Mouse (Mus musculus) cerebellum, postnatal 14 days (tissue): ENCODE results near the gene Flywch1.
"Not testable (repeated sequence)": the region's sequence is repeated elsewhere in the genome, so short reads cannot be mapped to it uniquely, and the experiment has no call there.

Source experiments
- DNase-seq, 2 experiments: peaks; one replicate each; pipeline ENCODE4 v3.0.0; 2021; ENCODE audit warnings: mixed read lengths in 2 of 2

The Flywch1 gene

DNA sequence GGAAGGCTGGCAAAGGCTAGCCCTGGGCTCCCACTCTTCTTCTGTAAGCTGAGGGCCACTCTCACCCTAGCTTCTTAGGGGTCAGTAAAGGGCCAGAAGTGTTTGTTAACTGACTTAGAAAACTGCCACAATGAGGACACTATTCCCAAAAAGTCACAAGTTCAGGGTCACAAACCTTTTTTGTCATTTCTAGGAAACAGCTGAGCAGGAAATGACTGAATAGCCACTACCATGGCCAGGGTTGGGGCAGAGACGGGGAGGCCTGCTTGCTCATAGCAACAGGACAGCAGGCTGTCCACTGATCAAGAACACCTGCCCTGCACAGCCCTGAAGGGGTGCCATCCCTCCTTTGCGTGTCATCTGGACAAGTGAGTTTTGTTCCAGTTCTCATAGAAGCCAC, 5.7 kb upstream of the Flywch1 start:
- DNase-seq, result no peak

DNA sequence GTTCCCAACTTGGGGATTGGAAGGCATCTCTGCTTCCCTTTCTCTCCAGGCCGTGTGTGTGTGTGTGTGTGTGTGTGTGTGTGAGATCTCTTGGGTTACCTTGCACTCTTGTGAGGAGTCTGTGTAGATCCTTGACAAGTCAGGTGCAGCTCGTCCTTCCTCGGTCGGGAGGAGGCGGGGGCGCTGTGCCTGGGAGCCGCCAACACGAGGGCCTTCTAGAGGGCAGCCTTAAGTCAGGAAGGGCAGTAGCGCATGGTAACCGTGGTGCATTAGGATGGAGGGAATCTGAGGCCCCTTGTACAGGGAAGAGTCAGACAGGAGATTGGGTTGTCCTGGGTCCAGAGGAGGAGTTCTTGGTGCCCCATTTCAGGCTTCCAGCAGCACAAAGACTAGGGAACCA, 4.8 kb upstream of the Flywch1 start:
- DNase-seq, result no peak

DNA sequence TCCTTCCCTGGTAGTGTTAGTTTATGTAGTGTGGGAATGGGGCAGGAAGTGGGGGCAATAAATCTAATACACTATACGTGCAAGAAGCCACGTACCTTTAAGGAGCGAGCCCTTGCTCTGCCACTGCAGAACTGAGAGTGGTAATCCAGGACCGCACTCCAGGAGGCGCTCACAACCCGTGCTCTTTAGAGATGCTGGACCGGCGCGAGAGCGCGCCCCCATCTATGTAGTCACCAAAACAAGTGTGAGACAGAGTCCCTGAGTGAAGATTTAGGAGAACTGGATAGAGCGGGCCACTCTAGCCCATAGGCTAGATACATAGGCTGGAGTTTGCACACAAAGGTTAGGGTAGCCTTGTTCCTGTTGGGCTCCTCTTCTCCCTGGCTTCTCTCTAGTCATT, 2.7 kb upstream of the Flywch1 start:
- peak; percentile 83 to 89 for DNase-seq

DNA sequence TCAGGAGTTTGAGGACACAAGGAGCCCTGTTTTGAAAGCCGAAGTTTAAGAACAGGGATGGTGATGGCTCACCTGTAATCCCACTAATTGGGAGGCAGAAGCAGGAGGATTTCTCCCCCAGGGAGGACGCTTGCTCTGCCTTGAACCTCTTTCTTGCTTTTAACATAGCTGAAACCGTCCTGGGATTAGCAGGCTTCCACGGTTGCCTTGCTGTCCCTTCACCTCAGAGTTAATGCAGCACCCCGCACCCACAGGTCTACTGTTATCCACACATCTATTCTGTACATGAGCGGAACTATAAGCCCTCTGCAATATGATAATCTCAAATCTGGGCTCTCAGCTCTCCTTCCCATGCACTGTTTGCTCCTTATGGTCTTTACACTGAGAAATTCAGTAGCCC, 2.3 kb upstream of the Flywch1 start:
- DNase-seq, result no peak

DNA sequence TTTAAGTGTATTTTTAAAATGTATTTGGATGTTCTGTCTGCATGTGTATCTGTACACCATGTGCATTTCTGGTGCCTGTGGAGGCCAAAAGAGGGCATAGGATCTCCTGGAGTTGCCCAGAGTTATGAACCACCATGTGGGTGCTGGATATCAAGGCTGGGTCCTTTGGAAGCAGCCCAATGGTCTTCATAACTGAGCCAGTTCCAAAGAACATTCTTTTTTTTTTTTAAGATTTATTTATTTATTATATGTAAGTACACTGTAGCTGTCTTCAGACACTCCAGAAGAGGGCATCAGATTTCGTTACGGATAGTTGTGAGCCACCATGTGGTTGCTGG, 786 bp upstream of the Flywch1 start:
- DNase-seq, result not testable (repeated sequence)

DNA sequence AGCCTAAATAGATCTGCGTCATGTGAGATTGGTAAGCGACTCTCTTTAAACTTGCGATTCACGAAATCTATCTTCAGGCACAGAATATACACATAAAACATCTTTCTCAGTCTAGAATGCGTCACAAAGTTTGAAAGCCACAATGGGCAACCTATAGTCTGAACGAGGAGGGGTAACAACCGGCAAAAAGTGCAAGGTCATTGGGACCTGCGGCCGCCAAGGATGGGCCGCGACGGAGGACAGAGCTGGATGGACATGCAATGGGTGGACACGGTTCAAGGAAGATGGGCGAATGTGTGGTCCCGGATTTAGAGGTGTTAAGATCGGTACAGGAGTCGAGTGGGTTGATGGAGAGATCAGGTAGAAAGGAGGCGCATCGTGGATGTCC, 512 bp downstream of the Flywch1 start:
- no peak for DNase-seq

DNA sequence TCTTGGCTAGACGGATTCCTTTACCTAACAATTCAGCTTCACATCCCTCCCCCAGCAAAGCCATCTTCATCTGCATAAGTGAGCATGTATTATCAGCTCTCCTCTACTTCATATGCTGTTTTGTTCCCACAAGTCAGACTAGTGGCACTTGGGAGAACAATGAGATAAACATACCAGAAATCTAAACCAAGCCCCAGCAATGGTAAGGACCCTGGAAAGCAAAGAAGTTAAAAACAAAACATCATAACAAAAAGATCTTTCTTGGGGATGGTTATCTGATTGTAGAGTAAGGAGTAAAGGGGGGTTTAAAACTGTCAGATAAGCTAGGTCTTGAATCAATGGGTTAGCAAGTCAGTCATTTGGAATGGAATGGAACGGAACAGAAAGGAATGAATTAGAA, 909 bp downstream of the Flywch1 start:
- no peak for DNase-seq

DNA sequence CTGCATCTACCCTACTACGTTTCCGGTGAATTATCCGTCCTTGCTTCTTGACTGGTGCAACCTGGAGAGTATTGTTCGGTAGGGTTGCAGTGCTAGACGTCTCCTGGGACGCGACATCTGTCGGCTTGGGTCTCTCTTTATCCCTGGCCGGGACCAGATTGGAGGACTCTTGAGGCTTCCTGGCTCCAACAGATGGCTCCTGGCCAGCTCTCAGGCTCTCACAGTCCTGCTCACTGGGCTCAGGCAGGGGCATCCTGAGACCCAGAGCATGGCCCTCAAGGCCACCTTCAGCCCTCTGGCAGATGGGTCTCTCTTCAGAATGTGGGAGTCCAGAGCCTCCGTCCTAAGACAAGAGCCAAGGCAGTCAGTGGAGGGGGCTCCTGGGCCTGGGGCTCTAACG, 8.4 kb downstream of the Flywch1 start:
- DNase-seq, result peak; percentile 76 to 77

DNA sequence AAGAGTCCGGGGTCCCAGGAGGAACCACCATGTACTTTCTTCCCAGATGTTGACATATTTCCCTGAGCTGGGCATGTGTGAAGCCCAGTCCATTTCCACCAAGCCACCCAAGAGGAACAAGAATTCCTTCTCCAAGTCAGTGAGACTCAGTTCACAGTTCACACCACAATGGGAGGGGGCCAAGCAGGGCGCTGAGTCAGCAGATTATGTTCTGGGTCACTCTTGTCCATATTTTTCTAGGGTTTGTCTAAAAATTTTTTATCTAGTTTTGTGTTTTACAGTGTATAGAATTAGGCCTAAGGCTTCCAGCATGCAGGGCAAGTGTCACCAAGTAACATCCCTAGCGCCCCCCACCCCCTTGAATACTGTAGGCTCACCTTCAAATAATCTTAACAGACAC, 10.2 kb downstream of the Flywch1 start:
- DNase-seq, result no peak

DNA sequence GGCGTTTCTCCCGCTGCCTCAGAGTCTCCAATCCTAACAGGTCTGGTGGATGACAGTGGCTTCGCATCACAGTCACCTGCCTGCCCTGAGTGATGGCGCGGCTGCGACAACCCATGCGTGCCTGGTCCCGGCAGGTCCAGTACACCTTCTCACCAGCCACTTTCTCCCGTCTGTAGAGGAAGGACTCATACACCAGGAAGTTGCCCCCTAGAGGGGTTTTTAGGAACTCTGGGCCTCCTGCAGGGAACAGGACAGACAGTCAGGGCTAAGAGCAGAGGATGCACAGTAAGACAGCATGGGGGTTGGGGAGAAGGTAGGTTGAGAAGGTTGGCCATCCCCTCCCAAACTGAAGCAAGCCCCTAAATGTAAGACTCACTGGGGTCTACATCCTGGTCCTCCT, 11.2 kb downstream of the Flywch1 start:
- no peak for DNase-seq

DNA sequence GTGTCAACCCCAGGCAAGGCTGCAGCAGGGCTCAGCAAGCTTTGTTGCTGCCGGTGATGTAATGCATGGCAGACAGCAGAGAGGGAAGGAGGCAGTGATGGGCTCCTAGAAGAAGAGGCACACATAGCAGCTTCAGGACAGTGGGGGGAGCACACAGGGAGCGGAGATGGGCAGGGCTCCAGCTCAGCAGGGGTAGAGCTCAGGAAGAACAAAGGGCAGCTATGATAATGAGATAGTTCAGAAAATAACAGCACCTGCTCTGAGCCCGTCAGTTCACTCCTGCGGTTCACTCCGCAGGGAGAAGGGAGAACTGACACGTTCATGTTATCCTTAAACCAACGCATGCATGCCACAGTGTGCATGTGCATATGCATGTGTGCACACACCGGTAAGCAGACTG, 12.6 kb downstream of the Flywch1 start:
- peak in 1 of 2 experiments; percentile 35 for DNase-seq

DNA sequence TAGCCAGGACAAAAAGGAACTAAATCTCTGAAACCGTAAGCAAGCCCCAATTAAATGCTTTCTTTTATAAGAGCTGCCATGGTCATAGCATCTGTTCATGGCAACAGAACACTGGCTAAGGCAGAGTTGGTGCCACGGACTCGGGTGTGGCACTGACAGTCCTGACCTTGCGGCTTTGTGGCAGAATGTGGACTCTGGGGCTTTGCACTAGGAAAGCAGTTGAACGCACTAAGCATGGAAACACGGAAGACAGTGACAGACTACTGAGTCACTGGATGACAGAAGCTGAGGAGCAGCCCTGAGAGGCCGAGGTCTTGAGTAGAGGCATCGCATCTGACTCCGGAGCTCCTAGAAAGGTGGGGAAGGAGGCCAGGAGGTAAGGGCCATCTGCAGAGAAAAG, 13.8 kb downstream of the Flywch1 start:
- DNase-seq, result no peak

DNA sequence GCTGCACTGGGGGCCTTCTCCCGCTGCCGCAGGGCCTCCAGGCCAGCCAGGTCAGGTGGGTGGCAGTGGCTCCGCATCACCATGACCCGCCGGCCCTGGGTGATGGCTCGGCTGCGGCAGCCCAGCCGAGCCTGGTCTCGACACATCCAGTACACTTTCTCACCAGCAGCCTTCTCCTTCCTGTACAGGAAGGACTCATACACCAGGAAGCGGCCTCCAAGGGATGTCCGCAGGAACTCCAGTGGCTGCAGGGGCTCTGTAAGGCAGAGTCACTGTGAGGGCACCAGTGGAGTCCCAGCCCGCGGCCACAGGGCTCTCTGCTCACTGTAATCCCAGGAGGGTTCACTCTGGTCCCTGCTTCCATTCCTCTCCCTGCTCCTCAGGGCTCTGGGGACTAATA, 15.7 kb downstream of the Flywch1 start:
- DNase-seq, result no peak

DNA sequence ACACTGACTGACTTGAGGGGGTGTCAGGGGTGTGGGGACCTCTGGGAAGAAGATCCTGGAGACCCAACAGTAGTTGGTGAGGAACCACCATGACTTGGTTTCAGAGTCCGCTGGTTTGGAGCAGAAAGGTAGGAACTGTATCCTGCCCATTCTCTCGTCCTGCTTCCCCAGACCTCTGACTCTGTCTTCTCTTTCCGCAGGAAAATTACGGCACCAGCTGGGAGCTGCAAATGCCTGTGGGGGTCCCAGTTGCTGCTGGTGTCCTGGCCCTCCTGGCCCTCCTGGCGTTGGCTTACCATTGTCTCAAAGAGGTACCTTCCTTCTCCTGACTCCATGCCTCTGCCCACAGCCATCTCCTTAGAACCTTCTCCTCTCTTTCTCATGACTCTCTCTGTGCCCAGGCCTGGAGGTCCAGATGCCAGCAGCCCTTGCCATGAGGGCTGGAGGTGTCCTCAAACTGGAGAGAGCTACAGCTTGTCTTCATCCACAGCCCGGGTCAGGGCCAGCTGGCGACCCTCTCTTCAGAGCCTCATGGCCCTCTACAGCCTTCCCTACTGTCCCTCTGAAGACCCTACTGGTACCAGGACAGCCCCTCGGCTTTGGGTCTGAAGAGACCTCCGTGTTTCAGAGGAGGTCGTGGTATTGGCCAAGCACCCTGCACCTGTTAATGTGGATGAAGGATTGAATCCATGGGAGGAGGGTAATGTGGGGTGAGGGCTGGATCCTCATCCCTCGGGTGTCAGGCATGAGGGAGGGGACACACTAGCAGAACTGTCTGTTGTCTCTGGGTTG, 21.8 kb downstream of the Flywch1 start:
- DNase-seq, result no peak

DNA sequence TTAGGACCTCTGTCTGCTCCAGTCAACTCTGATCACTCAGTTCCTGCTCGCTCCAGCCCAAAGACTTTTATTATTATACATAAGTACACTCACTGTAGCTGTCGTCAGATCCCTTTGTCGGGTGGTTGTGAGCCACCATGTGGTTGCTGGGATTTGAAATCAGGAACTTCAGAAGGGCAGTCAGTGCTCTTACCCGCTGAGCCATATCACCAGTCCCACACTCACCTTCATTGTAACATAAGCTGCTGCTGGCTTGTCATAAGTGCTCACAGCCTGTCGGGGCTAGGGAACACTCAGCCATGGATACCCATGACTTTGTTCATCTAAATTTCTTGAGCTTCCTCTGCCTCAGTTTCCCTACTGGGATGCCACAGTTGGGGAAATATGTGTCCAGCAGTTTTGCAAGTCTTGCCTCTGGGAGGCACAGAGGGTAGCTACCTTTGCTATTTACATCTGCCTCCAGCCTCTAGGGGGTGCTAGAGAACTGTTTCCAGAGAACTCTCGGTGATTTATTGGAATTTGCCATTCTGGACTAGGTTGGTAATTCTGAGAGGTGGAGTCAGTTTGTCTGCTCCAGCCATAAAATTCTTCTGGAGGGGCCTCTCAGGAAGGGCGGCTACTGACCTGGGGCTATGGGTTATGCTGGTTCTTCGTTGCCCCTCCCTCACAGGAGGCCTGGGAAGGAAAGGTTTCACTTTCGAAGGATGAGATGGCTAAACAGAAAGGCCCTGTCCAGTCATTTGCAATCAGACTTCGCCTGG, 22.6 kb downstream of the Flywch1 start:
- DNase-seq, result peak; percentile 86 to 88

DNA sequence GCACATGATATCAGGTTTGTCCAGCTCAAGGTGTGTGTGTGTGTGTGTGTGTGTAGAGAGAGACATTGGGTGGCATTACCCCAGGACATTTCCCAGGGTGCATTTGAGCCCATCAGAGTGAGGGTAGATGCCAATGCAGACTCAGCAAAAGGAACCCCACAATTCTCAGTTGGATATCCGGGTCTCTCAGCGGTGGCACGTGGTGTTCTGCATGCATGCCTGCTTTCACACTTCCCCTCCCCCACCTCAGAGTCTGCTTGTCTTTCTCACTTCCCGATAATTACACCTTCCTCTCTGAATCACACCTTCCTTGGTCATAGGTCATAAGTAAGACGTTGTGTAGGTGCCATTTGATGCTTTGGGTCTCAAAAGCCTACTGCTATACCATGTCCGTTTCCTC, 23.4 kb downstream of the Flywch1 start:
- DNase-seq, result no peak

DNA sequence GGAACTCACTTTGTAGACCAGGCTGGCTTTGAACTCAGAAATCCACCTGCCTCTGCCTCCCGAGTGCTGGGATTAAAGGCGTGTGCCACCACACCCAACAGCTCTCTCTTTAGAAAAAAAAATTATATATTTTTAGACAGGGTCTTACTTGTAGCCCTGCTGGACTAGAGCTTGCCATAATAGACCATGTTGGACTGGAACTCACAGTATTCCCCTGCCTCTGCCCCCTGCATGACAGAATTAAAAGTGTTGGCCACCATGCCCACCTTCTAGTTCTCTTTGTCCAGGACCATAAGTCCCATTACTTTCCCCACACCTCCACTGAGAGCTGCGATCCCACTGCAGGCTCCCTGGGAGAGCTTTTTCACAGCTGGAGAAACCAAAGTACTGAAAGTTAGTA, 23.9 kb downstream of the Flywch1 start:
- no peak for DNase-seq

DNA sequence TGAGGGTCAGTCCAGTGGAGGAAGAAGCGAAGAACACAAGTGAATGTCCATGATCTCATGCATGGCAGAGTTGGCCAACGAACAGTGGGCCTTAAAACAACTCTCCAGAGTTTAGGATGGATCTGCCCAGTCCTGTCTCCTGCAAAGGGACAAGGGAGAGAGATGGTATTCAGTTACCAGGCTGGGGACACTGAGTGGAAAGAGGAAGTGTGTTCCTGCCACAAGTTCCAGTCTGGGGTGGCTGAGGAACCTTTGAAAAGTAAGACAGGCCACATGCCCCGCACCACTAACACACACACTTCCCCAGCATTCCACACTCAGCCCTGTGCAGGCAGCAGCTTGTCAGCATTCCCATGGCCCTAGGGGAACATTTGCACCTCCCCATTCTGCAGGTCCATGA, 24.6 kb downstream of the Flywch1 start:
- DNase-seq, result no peak

DNA sequence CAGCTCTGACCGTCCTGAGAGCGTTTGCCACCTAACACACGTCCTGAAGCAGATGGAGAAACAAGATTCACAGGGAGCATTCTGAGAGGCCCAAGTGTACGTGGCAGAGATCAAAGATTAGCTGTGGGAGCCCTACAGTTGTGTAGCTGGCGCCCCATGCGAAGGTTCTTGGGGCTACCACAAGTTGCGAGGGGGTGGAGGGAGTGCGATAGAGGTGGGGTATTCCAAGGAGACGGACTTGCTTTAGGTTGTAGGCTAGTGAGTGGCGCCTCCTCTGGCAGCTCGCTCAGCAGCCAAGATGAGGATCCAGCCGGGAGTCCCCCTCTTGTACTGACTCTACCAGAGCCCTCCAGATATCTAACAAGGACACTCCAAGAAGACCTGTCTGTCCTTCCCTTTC, 25.1 kb downstream of the Flywch1 start:
- no peak for DNase-seq

DNA sequence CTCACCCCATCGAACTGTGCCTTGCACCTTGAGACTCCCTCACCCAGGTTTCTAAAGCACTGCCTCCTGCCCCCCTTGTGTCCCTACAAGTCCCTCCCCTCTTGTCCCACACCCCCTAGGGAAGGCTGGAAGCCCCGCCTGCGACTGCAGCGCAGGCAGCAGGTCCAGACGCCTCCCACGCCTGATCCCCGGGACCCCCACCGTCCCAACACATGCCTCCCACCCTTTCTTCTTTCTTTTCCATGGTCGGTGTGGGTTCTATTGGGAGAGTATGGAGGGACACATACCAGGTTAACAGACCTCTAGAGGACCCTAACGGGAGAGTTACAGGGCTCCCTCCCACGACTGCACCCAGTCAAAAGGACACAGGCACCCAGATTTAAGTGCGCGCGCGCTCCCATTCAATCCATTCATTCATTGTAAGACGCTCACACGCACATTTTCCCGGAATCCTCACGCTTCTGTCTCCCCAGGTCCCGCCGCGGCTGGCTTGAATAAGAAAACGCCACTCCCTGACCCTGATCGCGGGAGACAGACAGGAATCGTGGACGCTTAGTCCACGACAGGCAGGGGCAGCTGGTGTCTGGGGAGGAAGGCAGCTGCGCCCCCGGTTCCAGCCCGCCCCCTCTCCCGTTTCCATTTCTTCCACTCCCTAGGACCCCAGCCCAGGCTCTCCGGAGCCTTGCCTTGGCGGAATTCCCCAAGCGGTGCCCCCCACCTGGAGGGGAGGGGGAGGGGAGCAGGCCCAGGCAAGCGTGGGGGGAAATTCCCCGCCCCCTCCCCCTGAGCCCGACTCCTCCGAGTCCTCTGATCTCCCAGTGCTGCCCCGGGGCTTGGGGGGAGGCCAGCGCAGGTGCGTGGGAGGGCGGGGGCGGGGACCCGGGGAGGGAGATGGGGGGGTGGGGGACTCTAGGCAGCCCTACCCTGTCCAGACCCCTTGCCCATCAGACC, 25.8 kb downstream of the Flywch1 start, which contains the start of gene Kremen2:
Kremen2 (minus strand) TSS at position 533 of the 951 bp plus-strand sequence.
- DNase-seq, result peak in 1 of 2 experiments; percentile 32

DNA sequence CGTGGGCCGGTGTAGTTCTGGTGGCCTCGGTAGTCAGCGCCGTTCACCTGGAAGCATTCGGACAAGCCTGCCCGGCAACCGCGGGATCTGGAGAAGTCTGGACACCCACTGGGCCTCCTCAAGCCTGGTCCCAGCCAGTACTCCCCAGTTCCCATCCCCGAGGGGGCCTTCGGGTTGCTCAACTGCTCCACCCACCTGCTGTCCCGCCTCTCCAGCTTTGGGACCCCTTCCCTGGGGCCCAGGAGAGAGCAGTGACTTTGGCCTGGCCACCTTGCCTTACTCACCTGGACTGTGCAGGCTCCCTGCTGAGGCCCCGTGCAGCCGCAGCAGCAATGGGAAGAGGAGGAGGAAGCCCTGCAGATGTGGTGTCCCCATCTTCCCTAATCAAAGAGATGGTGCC, 26.8 kb downstream of the Flywch1 start:
- DNase-seq, result no peak

DNA sequence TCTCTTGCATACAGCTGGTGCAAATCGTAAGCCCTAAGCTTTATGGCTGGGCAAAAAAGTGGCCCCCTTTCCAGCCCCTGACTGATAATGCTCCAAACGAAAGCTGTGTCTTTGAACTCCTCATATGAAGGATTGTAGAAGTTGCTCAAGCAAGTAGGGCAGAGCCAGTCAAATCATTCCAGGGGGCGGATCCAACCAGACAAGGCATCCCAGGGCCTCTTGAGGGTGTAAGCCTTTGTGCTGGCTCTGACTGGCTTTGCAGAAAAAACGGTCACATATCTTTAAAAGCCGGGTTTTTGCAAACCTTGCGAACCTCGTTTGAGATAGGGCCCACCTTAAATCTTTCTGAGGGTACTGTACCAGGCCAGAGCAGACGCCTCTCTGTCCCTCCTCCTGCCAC, 27.3 kb downstream of the Flywch1 start:
- DNase-seq, result no peak

DNA sequence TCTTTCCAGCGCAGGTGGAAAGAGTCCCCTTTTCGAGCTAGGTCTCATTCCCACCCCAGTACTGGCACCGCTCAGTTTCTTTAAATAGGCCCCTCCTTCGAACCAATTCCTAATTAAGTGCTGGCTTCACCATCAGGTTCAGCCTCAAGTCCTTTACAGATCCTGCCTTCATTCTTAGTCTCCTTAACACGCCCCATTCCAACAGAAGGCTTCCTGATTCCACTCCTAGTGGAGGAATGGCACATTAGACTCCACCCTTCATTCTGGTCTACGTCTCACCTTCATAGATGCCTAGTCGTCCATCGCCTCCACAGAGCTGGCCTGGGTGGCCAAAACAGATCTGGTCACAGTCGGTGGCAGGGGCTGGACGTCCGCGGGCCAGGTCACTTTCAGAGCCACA, 28.5 kb downstream of the Flywch1 start:
- DNase-seq, result no peak
